Mouse (Mus musculus) ES-CJ7 (cell line): ENCODE measurements around the gene Rhot1.

Source experiments
- DNase-seq: peaks from one replicate; pipeline ENCODE4 v3.0.0; 2011; ENCODE audit warnings: low read depth, low spot score

The Rhot1 gene

GRCm38 (mm10) chr11:80289701-80290445 lies 81.1 kb downstream of the Rhot1 start:
- peak; percentile 66 for DNase-seq

- peak; percentile 83 for DNase-seq
Observed at GRCm38 (mm10) chr11:80291004-80291403, 82.2 kb downstream of the Rhot1 start.

- DNase-seq: no peak
Observed at GRCm38 (mm10) chr11:80292463-80292862, 83.6 kb downstream of the Rhot1 start.

GRCm38 (mm10) chr11:80295066-80295465 lies 86.2 kb downstream of the Rhot1 start:
- DNase-seq: no peak

- DNase-seq: no peak
Observed at GRCm38 (mm10) chr11:80295785-80296184, 87.0 kb downstream of the Rhot1 start.

GRCm38 (mm10) chr11:80299513-80300235 lies 90.9 kb downstream of the Rhot1 start:
- DNase-seq: no peak

- peak; percentile 31 for DNase-seq
Observed at GRCm38 (mm10) chr11:80300551-80301315, 91.9 kb downstream of the Rhot1 start, which contains the start of gene Rhbdl3. Gene Rhbdl3, plus strand, starts transcription at chr11:80300912.

GRCm38 (mm10) chr11:80301316-80302045 lies 92.7 kb downstream of the Rhot1 start:
- peak; percentile 57 for DNase-seq

GRCm38 (mm10) chr11:80302046-80302390 lies 93.2 kb downstream of the Rhot1 start:
- peak; percentile 25 for DNase-seq

GRCm38 (mm10) chr11:80302536-80302935 lies 93.7 kb downstream of the Rhot1 start:
- DNase-seq: peak; percentile 89

GRCm38 (mm10) chr11:80303746-80304145 lies 94.9 kb downstream of the Rhot1 start:
- peak; percentile 64 for DNase-seq

- no peak for DNase-seq
Observed at GRCm38 (mm10) chr11:80304846-80305245, 96.0 kb downstream of the Rhot1 start.

GRCm38 (mm10) chr11:80308537-80308936 lies 99.7 kb downstream of the Rhot1 start:
- no peak for DNase-seq

- no peak for DNase-seq
Observed at GRCm38 (mm10) chr11:80311271-80311670, 102.5 kb downstream of the Rhot1 start.

GRCm38 (mm10) chr11:80312049-80312448 lies 103.2 kb downstream of the Rhot1 start:
- DNase-seq: no peak

- DNase-seq: peak; percentile 34
Observed at GRCm38 (mm10) chr11:80312565-80312964, 103.7 kb downstream of the Rhot1 start.

- DNase-seq: no peak
Observed at GRCm38 (mm10) chr11:80313462-80313861, 104.6 kb downstream of the Rhot1 start.

GRCm38 (mm10) chr11:80313944-80314343 lies 105.1 kb downstream of the Rhot1 start:
- no peak for DNase-seq

GRCm38 (mm10) chr11:80315743-80316639 lies 107.2 kb downstream of the Rhot1 start:
- no peak for DNase-seq
